Mouse (Mus musculus): Measurements from ENCODE around the gene Gm5938.

Gene Gm5938

DNA sequence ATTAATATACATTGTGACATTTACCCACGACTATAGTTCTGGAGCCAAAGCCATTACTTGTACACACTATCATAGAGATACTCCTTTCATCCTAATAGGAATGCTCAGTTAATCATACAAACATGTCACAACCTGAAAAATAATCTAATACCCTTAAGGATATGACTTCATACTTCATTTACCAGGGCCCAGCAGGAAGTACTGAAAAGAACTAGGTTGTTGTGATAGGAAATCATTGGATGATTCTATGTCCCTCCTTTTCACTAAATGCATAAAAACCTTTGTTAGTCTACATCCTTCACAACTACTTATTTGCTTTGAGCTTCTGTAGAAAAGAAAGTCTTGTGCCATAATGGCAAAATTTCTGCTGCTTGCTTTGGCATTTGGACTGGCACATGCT is at the start of gene Gm5938:
TSS of gene Gm5938 (plus strand) at position 301 of the 400 bp plus-strand sequence.
- DNase-seq (ENCODE audit: extremely low spot score, low read depth, low spot score), result no peak

DNA sequence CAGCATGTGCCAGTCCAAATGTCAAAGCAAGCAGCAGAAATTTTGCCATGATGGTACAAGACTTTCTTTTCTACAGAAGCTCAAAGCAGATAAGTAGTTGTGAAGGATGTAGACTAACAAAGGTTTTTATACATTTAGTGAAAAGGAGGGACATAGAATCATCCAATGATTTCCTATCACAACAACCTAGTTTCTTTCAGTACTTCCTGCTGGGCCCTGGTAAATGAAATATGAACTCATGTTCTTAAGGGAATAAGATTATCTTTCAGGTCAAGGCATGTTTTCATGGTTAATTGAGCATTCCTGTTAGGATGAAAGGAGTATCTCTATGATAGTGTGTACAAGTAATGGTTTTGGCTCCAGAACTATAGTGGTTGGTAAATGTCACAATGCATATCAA is 34.0 kb upstream of the Gm5938 start, which contains the start of gene Obp1a:
TSS of gene Obp1a (minus strand) at position 101 of the 400 bp plus-strand sequence.
- no peak for DNase-seq (ENCODE audit: extremely low spot score, low read depth, low spot score)

All from hindlimb bud, embryonic 11.5 days (tissue).